Mouse (Mus musculus): ENCODE data around the gene Rps15. TPM values are rescaled to one million over a fixed set of nuclear protein-coding genes. Genes with fewer than 3 reads are reported as not detected.
"Not testable (repeated sequence)": the region's sequence is repeated elsewhere in the genome, so short reads cannot be mapped to it uniquely, and the experiment has no call there.

Rps15 gene
- 915 and 939 TPM in 2 replicates for polyA plus RNA-seq (2015; fragmentation: Nextera tagmentation; extraction: Ambion mirVana)

GRCm38 (mm10) chr10:80292251-80293146 lies at the start of gene Rps15:
Gene Rps15, plus strand, starts transcription at chr10:80292453.
- no peaks in the 10 kb centered on the region for H3K9me3 ChIP-seq (ENCODE audit: control insufficient read depth, low read length)
- under 1% methylated on average over 72 of the region's 72 CpGs for WGBS
- ATAC-seq (ENCODE audit: low read depth): peak; percentile 93
- peaks cover under 1% of the 10 kb centered on the region; the same call in 1 of the 2 replicates for H3K27me3 ChIP-seq (ENCODE audit: control insufficient read depth, insufficient read depth, low read depth, low read length)
- peak within 1 kb of the TSS; percentile 84 for H3K27ac ChIP-seq (ENCODE audit: low read length)
- H3K9ac ChIP-seq (ENCODE audit: low read length): peak within 1 kb of the TSS; percentile 97
- peak within 1 kb of the TSS; percentile 87 for H3K4me3 ChIP-seq (ENCODE audit: low read length)
- H3K4me2 ChIP-seq (ENCODE audit: low read depth, low read length): peak within 1 kb of the TSS; percentile 89
- peaks cover 18% of the 10 kb centered on the region for H3K36me3 ChIP-seq (ENCODE audit: control insufficient read depth, insufficient read depth, low read length)
- H3K4me1 ChIP-seq (replicated peaks; ENCODE audit: control insufficient read depth, insufficient read depth, low read length): peaks cover 16% of the 10 kb centered on the region

DNA sequence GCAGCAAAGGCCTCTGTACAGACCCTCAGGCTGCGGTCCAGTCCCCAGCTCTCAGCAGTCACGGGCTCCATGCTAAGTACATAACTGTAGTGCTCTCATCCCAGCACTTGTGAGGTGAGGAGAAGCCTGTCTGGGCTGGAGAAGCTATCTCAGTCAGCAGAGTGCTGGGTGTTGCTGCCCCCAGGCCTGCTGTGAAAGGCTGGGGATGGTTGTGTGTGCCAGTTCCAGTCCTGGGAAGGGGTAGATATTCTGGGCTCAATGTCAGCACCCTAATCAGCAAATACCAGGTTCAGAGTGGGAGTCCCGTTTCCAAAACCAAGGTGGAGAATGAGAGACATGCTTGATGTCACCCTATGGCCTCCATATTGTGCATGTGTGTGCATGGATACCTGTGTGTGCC lies 49.6 kb upstream of the Rps15 start:
- H3K4me3 ChIP-seq (ENCODE audit: low read length): no peak overlapping the region
- H3K4me2 ChIP-seq (ENCODE audit: low read depth, low read length): no peak overlapping the region
- H3K36me3 ChIP-seq (ENCODE audit: control insufficient read depth, insufficient read depth, low read length): peaks cover 63% of the 10 kb centered on the region
- no peak for ATAC-seq (ENCODE audit: low read depth)
- H3K9me3 ChIP-seq (ENCODE audit: control insufficient read depth, low read length): no peaks in the 10 kb centered on the region
- H3K27ac ChIP-seq (ENCODE audit: low read length): no peak overlapping the region
- H3K27me3 ChIP-seq (ENCODE audit: control insufficient read depth, insufficient read depth, low read depth, low read length): no peaks in the 10 kb centered on the region
- no peaks in the 10 kb centered on the region; the same call in 1 of the 2 replicates for H3K4me1 ChIP-seq (replicated peaks; ENCODE audit: control insufficient read depth, insufficient read depth, low read length)
- H3K9ac ChIP-seq (ENCODE audit: low read length): no peak overlapping the region
- WGBS: 66% methylated on average over 3 of the region's 3 CpGs

GRCm38 (mm10) chr10:80244791-80245399 lies 47.4 kb upstream of the Rps15 start:
- Histone ChIP-seq H3K27ac (ENCODE audit: low read length) (no peak overlapping the region), H3K4me2 (ENCODE audit: low read depth, low read length) (no peak overlapping the region), H3K9me3 (ENCODE audit: control insufficient read depth, low read length) (no peaks in the 10 kb centered on the region), H3K4me3 (ENCODE audit: low read length) (no peak overlapping the region), H3K36me3 (ENCODE audit: control insufficient read depth, insufficient read depth, low read length) (peaks cover 45% of the 10 kb centered on the region), H3K9ac (ENCODE audit: low read length) (0 out of 2 replicates have a peak overlapping the region, but pooled peaks have one; percentile 10), H3K27me3 (ENCODE audit: control insufficient read depth, insufficient read depth, low read depth, low read length) (no peaks in the 10 kb centered on the region), H3K4me1 (replicated peaks; ENCODE audit: control insufficient read depth, insufficient read depth, low read length) (peaks cover under 1% of the 10 kb centered on the region)
- no peak for ATAC-seq (ENCODE audit: low read depth)
- 36% methylated on average over 5 of the region's 5 CpGs for WGBS

DNA sequence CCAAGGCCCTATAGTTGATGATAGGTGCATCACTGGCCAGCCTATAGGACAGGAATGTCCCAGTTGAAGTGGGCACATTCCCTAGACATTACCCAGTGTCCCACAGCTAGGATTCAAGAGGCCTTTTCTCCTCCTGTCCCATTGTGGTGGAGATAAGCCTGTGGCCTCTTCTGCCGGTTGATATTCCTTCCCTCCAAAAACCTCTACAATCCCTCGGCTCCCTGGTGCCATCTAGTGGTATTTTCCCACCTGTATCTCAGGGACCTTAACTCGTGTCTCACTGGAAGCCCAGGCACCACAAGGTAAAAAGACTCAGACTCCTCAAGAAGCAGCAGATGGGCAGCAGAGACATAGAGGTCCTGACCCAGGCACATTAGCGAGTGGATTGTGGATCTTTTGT lies 46.7 kb upstream of the Rps15 start:
- no peak overlapping the region for H3K4me2 ChIP-seq (ENCODE audit: low read depth, low read length)
- no peaks in the 10 kb centered on the region for H3K27me3 ChIP-seq (ENCODE audit: control insufficient read depth, insufficient read depth, low read depth, low read length)
- no peaks in the 10 kb centered on the region for H3K9me3 ChIP-seq (ENCODE audit: control insufficient read depth, low read length)
- H3K36me3 ChIP-seq (ENCODE audit: control insufficient read depth, insufficient read depth, low read length): peaks cover 38% of the 10 kb centered on the region
- H3K4me1 ChIP-seq (replicated peaks; ENCODE audit: control insufficient read depth, insufficient read depth, low read length): peaks cover 8% of the 10 kb centered on the region
- no peak overlapping the region for H3K27ac ChIP-seq (ENCODE audit: low read length)
- peak overlapping the region; percentile 13; the same call in 1 of the 2 replicates for H3K9ac ChIP-seq (ENCODE audit: low read length)
- WGBS: 2% methylated on average over 4 of the region's 4 CpGs
- ATAC-seq (ENCODE audit: low read depth): no peak
- no peak overlapping the region for H3K4me3 ChIP-seq (ENCODE audit: low read length)

DNA sequence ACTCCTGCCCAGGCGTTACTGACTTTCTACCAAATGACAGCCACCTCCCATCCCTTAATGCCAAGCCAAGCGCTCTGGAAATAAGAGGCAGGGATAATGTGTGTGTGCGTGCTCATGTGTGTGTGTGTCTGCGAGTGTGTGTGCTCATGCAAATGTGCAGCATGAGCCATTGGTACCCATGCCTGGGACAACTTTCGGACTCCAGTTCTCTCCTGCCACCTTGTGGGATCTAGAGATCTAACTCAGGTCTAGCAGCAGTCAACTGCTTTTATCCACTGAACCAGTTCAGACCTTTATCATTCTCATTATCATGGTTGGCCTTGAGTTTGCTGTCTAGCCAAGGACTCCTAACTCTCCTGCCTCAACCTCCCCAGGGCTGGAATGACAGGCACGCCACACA lies 44.4 kb upstream of the Rps15 start:
- 47% methylated on average over 6 of the region's 6 CpGs for WGBS
- peaks cover 17% of the 10 kb centered on the region for H3K36me3 ChIP-seq (ENCODE audit: control insufficient read depth, insufficient read depth, low read length)
- no peak overlapping the region for H3K27ac ChIP-seq (ENCODE audit: low read length)
- no peak for ATAC-seq (ENCODE audit: low read depth)
- no peak overlapping the region for H3K4me2 ChIP-seq (ENCODE audit: low read depth, low read length)
- no peak overlapping the region for H3K4me3 ChIP-seq (ENCODE audit: low read length)
- no peaks in the 10 kb centered on the region for H3K27me3 ChIP-seq (ENCODE audit: control insufficient read depth, insufficient read depth, low read depth, low read length)
- H3K9ac ChIP-seq (ENCODE audit: low read length): no peak overlapping the region
- no peaks in the 10 kb centered on the region for H3K9me3 ChIP-seq (ENCODE audit: control insufficient read depth, low read length)
- peaks cover 9% of the 10 kb centered on the region for H3K4me1 ChIP-seq (replicated peaks; ENCODE audit: control insufficient read depth, insufficient read depth, low read length)

- 28% methylated on average over 3 of the region's 3 CpGs for WGBS
- Histone ChIP-seq H3K4me3 (ENCODE audit: low read length) (peak overlapping the region; percentile 86), H3K4me2 (ENCODE audit: low read depth, low read length) (peak overlapping the region; percentile 52), H3K36me3 (ENCODE audit: control insufficient read depth, insufficient read depth, low read length) (peaks cover 11% of the 10 kb centered on the region)
- ATAC-seq (ENCODE audit: low read depth); H3K9me3 ChIP-seq (ENCODE audit: control insufficient read depth, low read length); H3K4me1 ChIP-seq (replicated peaks; ENCODE audit: control insufficient read depth, insufficient read depth, low read length); H3K27ac ChIP-seq (ENCODE audit: low read length); H3K27me3 ChIP-seq (ENCODE audit: control insufficient read depth, insufficient read depth, low read depth, low read length); H3K9ac ChIP-seq (ENCODE audit: low read length): not testable (repeated sequence)
Observed at GRCm38 (mm10) chr10:80248437-80248836, 43.8 kb upstream of the Rps15 start.

GRCm38 (mm10) chr10:80248971-80249640 lies 43.1 kb upstream of the Rps15 start, which contains the start of gene Ndufs7:
Gene Ndufs7, plus strand, starts transcription at chr10:80249121.
- H3K9me3 ChIP-seq (ENCODE audit: control insufficient read depth, low read length): no peaks in the 10 kb centered on the region
- H3K4me1 ChIP-seq (replicated peaks; ENCODE audit: control insufficient read depth, insufficient read depth, low read length): peaks cover 9% of the 10 kb centered on the region
- H3K27me3 ChIP-seq (ENCODE audit: control insufficient read depth, insufficient read depth, low read depth, low read length): no peaks in the 10 kb centered on the region
- H3K4me2 ChIP-seq (ENCODE audit: low read depth, low read length): peak within 1 kb of the TSS; percentile 87
- H3K4me3 ChIP-seq (ENCODE audit: low read length): peak within 1 kb of the TSS; percentile 86
- peak within 1 kb of the TSS; percentile 92 for H3K27ac ChIP-seq (ENCODE audit: low read length)
- H3K9ac ChIP-seq (ENCODE audit: low read length): peak within 1 kb of the TSS; percentile 91
- WGBS: under 1% methylated on average over 53 of the region's 53 CpGs
- peak; percentile 90 for ATAC-seq (ENCODE audit: low read depth)
- peaks cover 6% of the 10 kb centered on the region for H3K36me3 ChIP-seq (ENCODE audit: control insufficient read depth, insufficient read depth, low read length)

- 33% methylated on average over 2 of the region's 2 CpGs for WGBS
- no peaks in the 10 kb centered on the region for H3K9me3 ChIP-seq (ENCODE audit: control insufficient read depth, low read length)
- peak overlapping the region; percentile 87 for H3K4me2 ChIP-seq (ENCODE audit: low read depth, low read length)
Observed at GRCm38 (mm10) chr10:80250059-80250458, 42.2 kb upstream of the Rps15 start.

GRCm38 (mm10) chr10:80250573-80250972 lies 41.7 kb upstream of the Rps15 start:
- WGBS: 84% methylated on average over 4 of the region's 4 CpGs
- no peak overlapping the region for H3K9ac ChIP-seq (ENCODE audit: low read length)
- no peak for ATAC-seq (ENCODE audit: low read depth)
- no peaks in the 10 kb centered on the region for H3K9me3 ChIP-seq (ENCODE audit: control insufficient read depth, low read length)
- H3K4me1 ChIP-seq (replicated peaks; ENCODE audit: control insufficient read depth, insufficient read depth, low read length): peaks cover 9% of the 10 kb centered on the region
- no peak overlapping the region for H3K27ac ChIP-seq (ENCODE audit: low read length)
- H3K4me3 ChIP-seq (ENCODE audit: low read length): no peak overlapping the region
- no peaks in the 10 kb centered on the region for H3K27me3 ChIP-seq (ENCODE audit: control insufficient read depth, insufficient read depth, low read depth, low read length)
- H3K36me3 ChIP-seq (ENCODE audit: control insufficient read depth, insufficient read depth, low read length): peaks cover 13% of the 10 kb centered on the region
- peak overlapping the region; percentile 87; the same call in 1 of the 2 replicates for H3K4me2 ChIP-seq (ENCODE audit: low read depth, low read length)

More at GRCm38 (mm10) chr10:80250059-80250458, 42.2 kb upstream of the Rps15 start:
- Histone ChIP-seq H3K4me1 (replicated peaks; ENCODE audit: control insufficient read depth, insufficient read depth, low read length) (peaks cover 9% of the 10 kb centered on the region), H3K27ac (ENCODE audit: low read length) (peak overlapping the region; percentile 92; the same call in 1 of the 2 replicates), H3K4me3 (ENCODE audit: low read length) (peak overlapping the region; percentile 86), H3K36me3 (ENCODE audit: control insufficient read depth, insufficient read depth, low read length) (peaks cover 10% of the 10 kb centered on the region), H3K9ac (ENCODE audit: low read length) (peak overlapping the region; percentile 91), H3K27me3 (ENCODE audit: control insufficient read depth, insufficient read depth, low read depth, low read length) (no peaks in the 10 kb centered on the region)
- no peak for ATAC-seq (ENCODE audit: low read depth)

Measured in lung, embryonic 16.5 days (tissue).